Mouse (Mus musculus) adrenal gland, adult 18-20 months (tissue): Measurements from ENCODE around the gene Dnm2. TPM values are rescaled to one million over a fixed set of nuclear protein-coding genes. Genes with fewer than 3 reads are reported as not detected.

Experiments used
- DNase-seq, 2 experiments: peaks; one replicate each; pipeline ENCODE4 v3.0.0; 2021 to 2022; ENCODE audit warnings: low spot score in 2 of 2
- long read RNA-seq, 2 experiments: library from polyadenylated mRNA; stranded (forward); transcript quantifications; one replicate each; pipeline ENCODE4 v2.0.0; 2021
- total RNA-seq, 2 experiments: library from RNA; stranded (reverse); gene quantifications; 1 replicate in 1 of 2; 2 replicates in 1 of 2; pipeline ENCODE4 v1.2.3; 2021

Dnm2 gene
- 100 to 1,000 TPM in 1 of 2 experiments, 10 to 100 TPM in 1; 88.5 to 112 TPM for total RNA-seq
- long read RNA-seq, experiment 1, transcript Dnm2-212 (20 exons, 2,715 nt) = minor isoform, 5 of 114 reads
- long read RNA-seq, experiment 1, transcript Dnm2-202 (20 exons, 3,450 nt) = minor isoform, 7 of 114 reads
- long read RNA-seq, experiment 1, transcript Dnm2-204 (21 exons, 3,063 nt) = minor isoform, 6 of 114 reads
- long read RNA-seq, experiment 1, transcript Dnm2-206 (21 exons, 2,613 nt) = major isoform, 24 of 114 reads
- long read RNA-seq, experiment 1, partial matches to known transcripts = 10 of 114 reads
- long read RNA-seq, experiment 1, other reads (novel, unspliced or antisense) = 54 of 114 reads
- long read RNA-seq, experiment 2, transcript Dnm2-202 (20 exons, 3,450 nt) = minor isoform, 5 of 125 reads
- long read RNA-seq, experiment 2, transcript Dnm2-206 (21 exons, 2,613 nt) = major isoform, 14 of 125 reads
- long read RNA-seq, experiment 2, transcript Dnm2-201 (21 exons, 3,502 nt) = minor isoform, 5 of 125 reads
- long read RNA-seq, experiment 2, partial matches to known transcripts = 54 of 125 reads
- long read RNA-seq, experiment 2, other reads (novel, unspliced or antisense) = 40 of 125 reads

- peak; percentile 92 to 97 for DNase-seq
These were observed at the start of gene Dnm2 for GRCm38 (mm10) chr9:21424631-21425555. Gene Dnm2 (plus strand): TSS chr9:21424908.

- DNase-seq = no peak
These were observed 45.5 kb upstream of the Dnm2 start for GRCm38 (mm10) chr9:21379195-21379594.

- no peak for DNase-seq
These were observed 43.8 kb upstream of the Dnm2 start for GRCm38 (mm10) chr9:21380868-21381267.

GRCm38 (mm10) chr9:21383966-21384365 is 40.7 kb upstream of the Dnm2 start:
- no peak for DNase-seq

- DNase-seq = no peak
These were observed 32.0 kb upstream of the Dnm2 start for GRCm38 (mm10) chr9:21392646-21393175.

- DNase-seq = no peak
These were observed 29.0 kb upstream of the Dnm2 start for GRCm38 (mm10) chr9:21395692-21396091.

GRCm38 (mm10) chr9:21397170-21397569 is 27.5 kb upstream of the Dnm2 start:
- no peak for DNase-seq

GRCm38 (mm10) chr9:21401042-21401441 is 23.7 kb upstream of the Dnm2 start:
- DNase-seq = no peak

GRCm38 (mm10) chr9:21402764-21403253 is 21.9 kb upstream of the Dnm2 start:
- DNase-seq = no peak

GRCm38 (mm10) chr9:21403745-21404144 is 21.0 kb upstream of the Dnm2 start:
- no peak for DNase-seq

GRCm38 (mm10) chr9:21405525-21405924 is 19.2 kb upstream of the Dnm2 start:
- DNase-seq = no peak

GRCm38 (mm10) chr9:21407951-21408350 is 16.8 kb upstream of the Dnm2 start:
- DNase-seq = no peak

- no peak for DNase-seq
These were observed 16.1 kb upstream of the Dnm2 start for GRCm38 (mm10) chr9:21408624-21409023.

GRCm38 (mm10) chr9:21409592-21410317 is 15.0 kb upstream of the Dnm2 start:
- peak; percentile 84 to 87 for DNase-seq

GRCm38 (mm10) chr9:21411669-21412550 is 12.8 kb upstream of the Dnm2 start, which contains the start of gene Qtrt1:
Gene Qtrt1 (plus strand): TSS chr9:21411837.
- peak; percentile 71 for DNase-seq

GRCm38 (mm10) chr9:21417866-21418265 is 6.8 kb upstream of the Dnm2 start:
- no peak for DNase-seq

GRCm38 (mm10) chr9:21419646-21420045 is 5.1 kb upstream of the Dnm2 start:
- DNase-seq = no peak

- DNase-seq = no peak
These were observed 843 bp downstream of the Dnm2 start for GRCm38 (mm10) chr9:21425556-21425945.

GRCm38 (mm10) chr9:21426013-21426412 is 1.3 kb downstream of the Dnm2 start:
- no peak for DNase-seq
